Mouse (Mus musculus) small intestine, adult 2 months (tissue): ENCODE measurements around the gene Cyth3. TPM values are rescaled to one million over a fixed set of nuclear protein-coding genes. Genes with fewer than 3 reads are reported as not detected.

Experiments
- H3K27ac ChIP-seq: fragments of 200-500 bp; 2 replicates; pipeline ENCODE4 v1.5.1; 2012; ENCODE audit warnings: low read depth, low read length, control low read depth, inconsistent platforms; ENCODE audit not compliant: insufficient read depth
- H3K27me3 ChIP-seq: fragments of 200-500 bp; 2 replicates; pipeline ENCODE4 v1.6.1; 2012; ENCODE audit warnings: mild to moderate bottlenecking, moderate library complexity, low read length, inconsistent platforms; ENCODE audit not compliant: control insufficient read depth, insufficient read depth
- H3K36me3 ChIP-seq: fragments of 200-500 bp; 2 replicates; pipeline ENCODE4 v1.6.1; 2012; ENCODE audit warnings: mild to moderate bottlenecking, low read length, control low read depth, inconsistent platforms; ENCODE audit not compliant: control insufficient read depth, insufficient read depth
- H3K4me1 ChIP-seq: fragments of 200-500 bp; 2 replicates; pipeline ENCODE4 v1.6.1; 2012; ENCODE audit warnings: low read length, inconsistent platforms, mixed read lengths; ENCODE audit not compliant: control insufficient read depth, insufficient read depth, insufficient read length
- H3K4me3 ChIP-seq: fragments of 200-500 bp; 2 replicates; pipeline ENCODE4 v1.5.1; 2012; ENCODE audit warnings: low read depth, mild to moderate bottlenecking, control low read depth, inconsistent platforms, low read length, moderate library complexity
- CTCF ChIP-seq: fragments of 200-500 bp; IDR thresholded peaks from 2 replicates; pipeline ENCODE4 v1.5.1; 2012; ENCODE audit warnings: low read depth, mild to moderate bottlenecking, control low read depth, inconsistent platforms, low read length, moderate library complexity, mixed read lengths; ENCODE audit not compliant: insufficient replicate concordance, insufficient read length; ENCODE audit errors: extremely low read depth
- POLR2A ChIP-seq: fragments of 200-500 bp; IDR thresholded peaks from 2 replicates; pipeline ENCODE4 v1.6.1; 2012; ENCODE audit warnings: low read depth, mild to moderate bottlenecking, control low read depth, inconsistent platforms, low read length, moderate library complexity
- WGBS: fragments of 180-500 bp; shearing (Covaris S2); methylation state at CpG from one replicate; pipeline ENCODE4 v1.1.7; 2018; 5-methylcytosine and 5-hydroxymethylcytosine counted together
- polyA plus RNA-seq: library from polyadenylated mRNA; depleted of rRNA; stranded (reverse); fragments of >200 nt; gene quantifications from 2 replicates; pipeline ENCODE4 v1.2.3, GENCODE M21; 2012

Cyth3 gene
- polyA plus RNA-seq, 1 experiment: 10.3 TPM

GRCm38 (mm10) chr5:143623356-143624295 lies 1.4 kb downstream of the Cyth3 start:
- TF ChIP-seq CTCF: no peak
- TF ChIP-seq POLR2A: no peak
- 26% methylated on average over 19 of the region's 19 CpGs for WGBS
- Histone ChIP-seq H3K27ac (no peak overlapping the region; the same call in 1 of the 2 replicates), H3K4me1 (peaks cover 5% of the 10 kb centered on the region), H3K4me3 (peak overlapping the region; percentile 33), H3K27me3 (no peaks in the 10 kb centered on the region), H3K36me3 (no peaks in the 10 kb centered on the region)

GRCm38 (mm10) chr5:143624449-143624848 lies 2.2 kb downstream of the Cyth3 start:
- Histone ChIP-seq H3K27me3 (no peaks in the 10 kb centered on the region), H3K4me1 (peaks cover 5% of the 10 kb centered on the region), H3K36me3 (no peaks in the 10 kb centered on the region), H3K27ac (no peak overlapping the region), H3K4me3 (no peak overlapping the region)
- TF ChIP-seq POLR2A: no peak
- TF ChIP-seq CTCF: no peak
- WGBS: 81% methylated on average over 3 of the region's 3 CpGs

DNA sequence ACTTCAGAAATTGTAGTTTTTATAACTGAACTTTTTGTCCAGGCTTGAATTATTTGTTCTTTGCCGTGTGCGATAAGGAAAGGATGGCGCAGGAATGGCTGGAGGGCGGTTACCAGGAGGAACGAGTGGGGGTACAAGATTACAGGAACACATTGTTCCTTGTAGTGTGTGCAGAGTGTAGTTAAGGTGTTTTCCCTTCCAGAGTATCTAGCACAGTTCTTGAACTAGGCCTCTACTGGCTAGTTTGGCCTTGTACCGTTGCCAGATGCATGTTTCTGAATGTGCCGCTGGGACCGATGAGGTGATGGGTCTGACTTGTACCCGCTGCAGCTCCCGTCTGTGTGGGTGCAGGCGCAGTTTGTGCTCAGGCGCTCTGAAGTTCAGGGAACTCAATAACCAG lies 3.2 kb downstream of the Cyth3 start:
- no peak for TF ChIP-seq POLR2A
- TF ChIP-seq CTCF: no peak
- Histone ChIP-seq H3K36me3 (no peaks in the 10 kb centered on the region), H3K27me3 (no peaks in the 10 kb centered on the region), H3K4me1 (peaks cover 5% of the 10 kb centered on the region), H3K27ac (0 out of 2 replicates have a peak overlapping the region, but pooled peaks have one; percentile 38), H3K4me3 (no peak overlapping the region)
- WGBS: 59% methylated on average over 12 of the region's 12 CpGs

GRCm38 (mm10) chr5:143625940-143626588 lies 3.8 kb downstream of the Cyth3 start:
- H3K4me3 ChIP-seq: peak overlapping the region; percentile 11; the same call in 1 of the 2 replicates
- H3K27ac ChIP-seq: peak overlapping the region; percentile 38; the same call in 1 of the 2 replicates
- H3K27me3 ChIP-seq: no peaks in the 10 kb centered on the region
- peaks cover 5% of the 10 kb centered on the region for H3K4me1 ChIP-seq
- no peaks in the 10 kb centered on the region for H3K36me3 ChIP-seq
- TF ChIP-seq CTCF: no peak
- no peak for TF ChIP-seq POLR2A
- 68% methylated on average over 11 of the region's 11 CpGs for WGBS

GRCm38 (mm10) chr5:143627507-143627906 lies 5.3 kb downstream of the Cyth3 start:
- TF ChIP-seq POLR2A (no peak), CTCF (no peak; the same call in 1 of the 2 replicates)
- H3K36me3 ChIP-seq: no peaks in the 10 kb centered on the region
- H3K27ac ChIP-seq: no peak overlapping the region
- 97% methylated on average over 6 of the region's 6 CpGs for WGBS
- H3K4me3 ChIP-seq: no peak overlapping the region
- H3K4me1 ChIP-seq: peaks cover 5% of the 10 kb centered on the region
- H3K27me3 ChIP-seq: no peaks in the 10 kb centered on the region

DNA sequence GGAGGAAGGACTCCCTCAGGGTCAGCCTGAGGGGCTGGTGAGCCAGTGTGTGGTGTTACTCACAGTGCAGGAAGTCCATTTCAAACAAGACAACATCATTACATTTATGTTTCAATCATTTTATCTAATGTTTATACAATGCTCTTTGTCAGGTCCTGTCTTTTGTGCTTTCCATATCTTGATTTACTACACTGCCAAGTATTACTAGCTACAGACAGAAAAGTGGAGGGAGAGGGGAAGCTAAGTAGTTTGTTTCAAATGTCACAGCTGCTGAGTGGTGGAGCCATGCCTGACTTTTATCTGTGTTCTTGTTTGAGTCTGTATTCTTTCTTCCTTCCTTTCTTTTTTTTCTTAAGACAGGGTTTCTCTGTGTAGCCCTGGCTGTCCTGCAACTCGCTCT lies 5.7 kb downstream of the Cyth3 start:
- WGBS: 93% methylated on average over 1 of the region's 1 CpGs
- TF ChIP-seq POLR2A: no peak
- 0 out of 2 replicates have a peak, but pooled peaks have one; percentile 1 for TF ChIP-seq CTCF
- H3K4me1 ChIP-seq: peaks cover 2% of the 10 kb centered on the region; the same call in 1 of the 2 replicates
- H3K27ac ChIP-seq: no peak overlapping the region
- no peaks in the 10 kb centered on the region for H3K27me3 ChIP-seq
- no peaks in the 10 kb centered on the region for H3K36me3 ChIP-seq
- no peak overlapping the region for H3K4me3 ChIP-seq

- WGBS: 89% methylated on average over 8 of the region's 8 CpGs
- Histone ChIP-seq H3K36me3 (no peaks in the 10 kb centered on the region), H3K27ac (0 out of 2 replicates have a peak overlapping the region, but pooled peaks have one; percentile 3), H3K4me3 (no peak overlapping the region), H3K4me1 (peaks cover 4% of the 10 kb centered on the region), H3K27me3 (no peaks in the 10 kb centered on the region)
- TF ChIP-seq POLR2A (no peak), CTCF (no peak)
Observed at GRCm38 (mm10) chr5:143629686-143630085, 7.4 kb downstream of the Cyth3 start.
